Mouse (Mus musculus): ENCODE results near the gene Slc38a7.
"Not testable (repeated sequence)": the region's sequence is repeated elsewhere in the genome, so short reads cannot be mapped to it uniquely, and the experiment has no call there.

The Slc38a7 gene

GRCm38 (mm10) chr8:95853102-95853843 lies at the start of gene Slc38a7:
TSS of gene Slc38a7 (minus strand) at chr8:95853539.
- peak; percentile 77 to 78 for DNase-seq

DNA sequence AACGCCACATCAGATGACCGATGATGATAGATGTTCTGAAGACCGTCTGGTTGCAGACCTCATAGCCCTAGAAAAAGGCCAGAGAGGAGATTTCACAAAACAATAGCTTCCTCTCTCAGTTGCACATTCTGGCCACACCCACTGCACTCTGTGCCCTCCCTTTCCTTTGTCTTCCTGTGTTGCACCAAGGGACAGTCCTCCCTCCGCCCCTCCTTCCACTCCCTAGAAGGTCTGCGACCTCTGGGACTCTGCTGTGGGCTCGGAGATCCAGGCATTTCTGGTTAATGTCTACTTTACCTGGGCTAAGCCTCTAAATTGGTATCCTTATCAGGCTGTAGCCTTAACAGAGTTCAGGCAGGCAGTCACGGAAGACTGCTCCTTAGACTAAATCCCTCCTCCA lies 48.5 kb upstream of the Slc38a7 start:
- DNase-seq: peak in 1 of 2 experiments; percentile 37

GRCm38 (mm10) chr8:95893701-95894100 lies 40.4 kb upstream of the Slc38a7 start:
- no peak for DNase-seq

GRCm38 (mm10) chr8:95888285-95889136 lies 35.2 kb upstream of the Slc38a7 start, which contains the start of gene Got2:
TSS of gene Got2 (minus strand) at chr8:95888547.
- peak; percentile 90 to 92 for DNase-seq

GRCm38 (mm10) chr8:95887578-95888284 lies 34.4 kb upstream of the Slc38a7 start:
- DNase-seq: peak; percentile 80 to 86

DNA sequence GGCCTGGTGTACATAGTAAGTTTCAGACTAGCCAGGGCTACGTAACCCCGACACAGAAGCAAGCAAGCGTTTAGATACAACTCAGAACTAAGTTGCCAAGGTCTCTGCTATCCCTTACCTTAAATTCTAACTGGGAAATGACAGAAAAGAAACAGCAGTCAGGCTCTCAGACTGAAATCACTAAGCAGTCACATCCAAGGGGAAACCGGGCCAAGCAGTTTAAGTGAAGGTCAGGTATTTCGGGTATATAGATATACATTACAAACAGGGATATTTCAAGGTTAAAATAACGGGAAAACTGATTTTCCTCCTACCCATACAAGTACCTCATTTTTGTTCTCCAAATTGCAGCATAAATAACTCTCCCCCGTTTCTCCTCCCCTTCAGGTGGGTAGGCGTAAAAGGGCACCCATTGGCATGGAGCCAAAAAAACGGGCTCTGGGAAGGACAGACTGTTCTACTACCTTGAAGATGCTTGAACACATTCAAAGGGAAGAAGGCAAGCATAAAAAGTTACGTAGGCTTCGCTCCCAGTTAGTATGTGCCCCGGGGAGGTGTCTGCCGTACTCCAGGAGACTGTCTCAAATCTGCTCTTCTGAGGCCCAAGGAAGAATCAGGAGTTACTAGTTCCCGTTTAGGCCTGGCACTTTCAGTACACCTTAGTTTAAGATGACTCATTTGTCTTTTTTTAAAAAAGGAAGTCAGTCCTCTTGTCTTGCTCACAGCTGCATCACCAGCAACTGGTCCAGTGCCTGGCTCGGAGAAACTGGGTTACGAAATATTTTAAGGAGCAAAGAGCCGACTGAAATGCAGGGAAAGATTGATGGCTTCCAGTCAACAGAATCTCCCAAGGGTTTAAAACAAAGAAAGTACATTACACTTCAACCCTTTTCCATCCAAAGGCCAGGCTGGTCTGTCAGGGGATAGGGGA lies 33.6 kb upstream of the Slc38a7 start:
- DNase-seq: peak in 1 of 2 experiments; percentile 19

DNA sequence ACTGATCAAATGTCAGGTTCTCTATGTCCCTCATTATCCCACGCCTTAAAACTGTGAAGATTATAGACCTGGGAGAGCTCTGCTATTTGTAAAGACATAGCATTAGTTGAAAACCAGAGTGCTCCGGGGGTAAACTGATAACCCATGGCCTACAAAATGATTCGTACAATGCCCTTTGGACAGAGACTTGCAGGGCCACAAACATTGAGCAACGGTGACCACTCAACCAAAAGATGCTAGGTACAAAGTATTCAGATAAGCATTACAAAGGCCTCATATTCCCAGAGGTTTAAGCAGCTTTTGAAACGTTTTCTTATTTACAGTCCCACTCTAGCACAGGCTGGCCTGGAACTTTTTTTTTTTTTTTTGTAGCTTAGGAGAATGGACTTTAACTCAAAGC lies 32.6 kb upstream of the Slc38a7 start:
- DNase-seq: no peak

DNA sequence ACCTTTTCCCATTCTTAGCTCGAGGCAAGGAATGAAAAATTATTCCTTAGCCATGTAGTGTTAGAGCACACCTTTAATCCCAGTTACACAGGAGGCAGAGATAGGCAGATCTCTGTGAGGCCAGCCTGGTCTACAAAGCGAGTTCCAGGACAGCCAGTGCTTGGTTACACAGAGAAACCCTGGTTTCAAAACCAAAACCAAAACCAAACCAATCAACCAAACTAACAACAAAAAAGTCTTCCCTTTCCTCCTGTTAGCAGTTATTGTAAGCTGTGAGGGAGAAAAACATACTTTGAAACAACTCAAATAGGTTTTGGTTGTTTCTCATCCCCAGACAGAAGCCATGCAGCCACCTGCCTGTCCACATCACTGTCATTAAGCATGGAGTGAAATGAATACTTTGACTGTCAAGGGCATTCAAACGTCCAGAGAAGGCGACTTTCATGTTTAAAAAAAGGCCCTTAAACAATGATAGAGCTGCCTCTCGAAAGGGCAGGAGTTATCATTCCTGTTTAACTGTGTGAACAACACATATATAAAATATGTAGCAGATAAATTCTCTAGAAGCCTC lies 32.0 kb upstream of the Slc38a7 start:
- no peak for DNase-seq

DNA sequence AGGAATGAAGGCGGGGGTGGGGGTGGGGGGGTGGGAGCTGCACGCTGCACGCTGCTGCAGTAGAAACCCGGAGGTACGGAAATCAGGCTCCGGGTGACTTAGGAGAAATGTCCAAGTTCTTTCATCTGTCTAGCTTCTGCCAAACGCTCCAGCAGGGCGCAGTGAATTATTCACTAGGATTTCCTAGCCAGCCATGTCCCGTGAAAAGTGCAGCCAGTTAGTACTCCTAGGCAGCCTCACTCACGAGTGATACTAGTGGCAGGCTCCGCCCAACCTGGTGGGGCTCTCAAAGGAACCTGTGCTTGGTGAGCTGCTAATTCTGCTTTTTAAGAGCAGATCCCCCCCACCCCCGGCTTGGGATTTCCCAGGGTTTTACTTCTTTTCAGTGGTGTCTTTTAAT lies 31.2 kb upstream of the Slc38a7 start:
- no peak for DNase-seq

- no peak for DNase-seq
These were observed 28.9 kb upstream of the Slc38a7 start for GRCm38 (mm10) chr8:95882191-95882590.

- DNase-seq: no peak
These were observed 28.2 kb upstream of the Slc38a7 start for GRCm38 (mm10) chr8:95881576-95881975.

GRCm38 (mm10) chr8:95879823-95880222 lies 26.5 kb upstream of the Slc38a7 start:
- no peak for DNase-seq

- DNase-seq: peak; percentile 40 to 56
These were observed 25.0 kb upstream of the Slc38a7 start for GRCm38 (mm10) chr8:95878176-95878962.

GRCm38 (mm10) chr8:95875270-95875669 lies 21.9 kb upstream of the Slc38a7 start:
- no peak for DNase-seq

- no peak for DNase-seq
These were observed 18.4 kb upstream of the Slc38a7 start for GRCm38 (mm10) chr8:95871690-95872089.

DNA sequence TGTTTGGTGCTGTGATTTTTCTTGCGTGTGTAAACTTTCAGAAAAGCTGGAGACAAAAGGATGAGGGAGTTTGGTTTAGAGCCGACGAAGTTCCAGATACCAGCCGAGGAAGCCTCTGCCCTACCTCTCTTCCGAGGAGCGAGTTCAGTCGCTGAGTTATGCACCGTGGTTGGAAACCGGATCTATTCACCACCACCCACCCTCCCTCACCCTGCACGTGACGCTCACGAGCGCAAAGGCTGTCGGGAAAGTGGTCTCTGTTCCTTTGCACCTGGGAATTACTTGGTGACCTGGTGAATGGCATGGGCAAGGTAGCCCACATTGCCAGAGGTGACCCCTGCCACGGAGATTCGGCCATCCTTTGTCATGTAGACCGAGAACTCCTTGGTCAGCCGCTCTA lies 11.5 kb upstream of the Slc38a7 start:
- not testable (repeated sequence) for DNase-seq

GRCm38 (mm10) chr8:95863761-95864440 lies 10.6 kb upstream of the Slc38a7 start:
- not testable (repeated sequence) for DNase-seq

DNA sequence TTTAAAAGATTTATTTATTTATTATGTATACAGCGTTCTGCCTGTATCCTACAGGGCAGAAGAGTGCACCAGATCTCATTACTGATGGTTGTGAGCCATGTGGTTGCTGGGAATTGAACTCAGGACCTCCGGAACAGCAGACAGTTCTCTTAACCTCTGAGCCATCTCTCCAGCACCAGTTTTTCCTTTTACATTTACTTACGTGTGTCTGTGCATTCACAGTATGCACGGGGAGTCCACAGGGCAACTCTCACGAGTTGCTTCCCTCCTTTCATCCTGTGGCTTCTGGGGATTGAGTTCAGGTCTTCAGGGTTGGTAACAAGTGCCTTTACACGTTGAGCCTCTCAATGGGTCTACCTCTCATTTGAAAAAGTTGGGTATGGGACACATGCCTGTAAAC lies 835 bp upstream of the Slc38a7 start:
- DNase-seq: no peak

GRCm38 (mm10) chr8:95852290-95852689 lies 1.0 kb downstream of the Slc38a7 start:
- DNase-seq: peak; percentile 44 to 55

GRCm38 (mm10) chr8:95850326-95850725 lies 3.0 kb downstream of the Slc38a7 start:
- DNase-seq: no peak
